Mouse (Mus musculus) heart, postnatal 0 days (tissue): ENCODE measurements at regions not wholly inside any gene's neighbourhood (a gene's known extent, or its start where the extent isn't known, plus 50 kb on each side); places are given as distances from the start of the nearest gene placed in this dataset.

Experiments used
- CTCF ChIP-seq: IDR thresholded peaks from 2 replicates; pipeline ENCODE4 v1.5.1; 2016; ENCODE audit warnings: antibody characterized with exemption, control low read depth, low read depth
- EP300 ChIP-seq: IDR thresholded peaks from 2 replicates; pipeline ENCODE4 v1.6.1; 2016; ENCODE audit warnings: antibody characterized with exemption, low read depth

DNA sequence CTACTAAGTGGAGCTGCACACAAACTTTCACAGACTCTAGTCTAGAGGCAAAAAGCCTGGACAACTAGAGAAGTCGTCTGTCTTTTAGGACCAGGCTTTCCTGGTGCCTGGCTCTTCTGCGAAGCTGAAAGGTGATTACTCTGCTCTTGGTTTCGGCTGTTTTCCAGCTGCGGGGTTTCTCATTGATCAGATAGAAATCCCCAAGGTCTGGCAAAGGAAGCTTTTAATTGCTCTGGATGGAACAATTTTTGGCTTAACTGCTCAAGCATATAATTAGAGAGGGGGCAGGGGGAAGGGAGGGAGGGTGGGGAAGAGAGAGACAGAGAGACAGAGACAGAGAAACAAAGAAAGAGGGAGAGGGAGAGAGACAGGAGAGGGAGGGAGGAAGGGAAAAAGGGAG, 82.0 kb upstream of the Mgme1 start:
- TF ChIP-seq EP300 (no peak), CTCF (no peak)
